Mouse (Mus musculus): Measurements from ENCODE around the gene Col3a1.

GRCm38 (mm10) chr1:45363274-45363673 lies 51.9 kb downstream of the Col3a1 start:
- no peak for TF ChIP-seq POLR2A (IDR thresholded peaks at IDR 0.05; ENCODE audit: control insufficient read depth, extremely low read depth, insufficient read depth, low read length, poor library complexity)
- TF ChIP-seq CTCF (IDR thresholded peaks at IDR 0.05; ENCODE audit: borderline replicate concordance, control insufficient read depth, extremely low read depth, insufficient read depth, low read length, poor library complexity), result no peak

All from thymus, adult 2 months (tissue).